Mouse (Mus musculus) testis, adult 2 months (tissue): Measurements from ENCODE around the gene Gpr55.

Source experiments
- CTCF ChIP-seq: fragments of 200-500 bp; IDR thresholded peaks from 2 replicates; pipeline ENCODE4 v1.5.1; 2012; ENCODE audit warnings: low read depth, mild to moderate bottlenecking, inconsistent platforms, low read length, moderate library complexity; ENCODE audit not compliant: control insufficient read depth, insufficient read depth, insufficient replicate concordance
- POLR2A ChIP-seq: fragments of 200-500 bp; IDR thresholded peaks from 2 replicates; pipeline ENCODE4 v1.6.1; 2012; ENCODE audit warnings: low read depth, mild to moderate bottlenecking, inconsistent platforms, low read length, moderate library complexity; ENCODE audit not compliant: control insufficient read depth

- TF ChIP-seq CTCF = no peak
- no peak for TF ChIP-seq POLR2A
Measured at GRCm38 (mm10) chr1:85988351-85988750, 27.5 kb upstream of the Gpr55 start.
